Mouse (Mus musculus) naive thymus-derived CD4-positive, alpha-beta T cell, adult 2 months (primary cell): ENCODE results near the gene Ube2l3.
"Not testable (repeated sequence)": the region's sequence is repeated elsewhere in the genome, so short reads cannot be mapped to it uniquely, and the experiment has no call there.

Experiments used
- DNase-seq: peaks from one replicate; pipeline ENCODE4 v3.0.0-alpha.2; 2011; ENCODE audit warnings: low read depth

The Ube2l3 gene

GRCm38 (mm10) chr16:17208389-17209361, 6.2 kb upstream of the Ube2l3 start, which contains the start of gene Rimbp3:
Rimbp3 (plus strand) TSS chr16:17208603.
- DNase-seq: peak; percentile 86

- peak; percentile 84 for DNase-seq
These were observed 2.5 kb upstream of the Ube2l3 start for GRCm38 (mm10) chr16:17204990-17205389.

GRCm38 (mm10) chr16:17201977-17202376, 472 bp downstream of the Ube2l3 start:
- peak; percentile 35 for DNase-seq

- DNase-seq: peak; percentile 84
These were observed 1.3 kb downstream of the Ube2l3 start for GRCm38 (mm10) chr16:17200953-17201707.

GRCm38 (mm10) chr16:17200121-17200952, 2.1 kb downstream of the Ube2l3 start:
- peak; percentile 55 for DNase-seq

- no peak for DNase-seq
These were observed 8.6 kb downstream of the Ube2l3 start for GRCm38 (mm10) chr16:17193823-17194222.

GRCm38 (mm10) chr16:17185475-17185874, 17.0 kb downstream of the Ube2l3 start:
- no peak for DNase-seq

- no peak for DNase-seq
These were observed 19.4 kb downstream of the Ube2l3 start for GRCm38 (mm10) chr16:17183003-17183402.

- DNase-seq: no peak
These were observed 20.3 kb downstream of the Ube2l3 start for GRCm38 (mm10) chr16:17182136-17182535.

- DNase-seq: no peak
These were observed 21.1 kb downstream of the Ube2l3 start for GRCm38 (mm10) chr16:17181382-17181781.

- DNase-seq: peak; percentile 20
These were observed 22.7 kb downstream of the Ube2l3 start for GRCm38 (mm10) chr16:17179706-17180105.

GRCm38 (mm10) chr16:17177623-17178170, 24.8 kb downstream of the Ube2l3 start:
- DNase-seq: no peak

GRCm38 (mm10) chr16:17175765-17176164, 26.7 kb downstream of the Ube2l3 start:
- DNase-seq: no peak

GRCm38 (mm10) chr16:17168049-17168448, 34.4 kb downstream of the Ube2l3 start:
- DNase-seq: no peak

GRCm38 (mm10) chr16:17167179-17167578, 35.3 kb downstream of the Ube2l3 start:
- no peak for DNase-seq

GRCm38 (mm10) chr16:17165478-17165877, 37.0 kb downstream of the Ube2l3 start:
- not testable (repeated sequence) for DNase-seq

GRCm38 (mm10) chr16:17154346-17154745, 48.1 kb downstream of the Ube2l3 start:
- no peak for DNase-seq

- DNase-seq: no peak
These were observed 50.6 kb downstream of the Ube2l3 start for GRCm38 (mm10) chr16:17151874-17152273.

- DNase-seq: no peak
These were observed 51.8 kb downstream of the Ube2l3 start for GRCm38 (mm10) chr16:17150520-17151258.

- peak; percentile 23 for DNase-seq
These were observed 54.4 kb downstream of the Ube2l3 start for GRCm38 (mm10) chr16:17148084-17148483.
